Comparison of ENCODE assay signal across 8 mouse cellular contexts in the genomic region with DNA sequence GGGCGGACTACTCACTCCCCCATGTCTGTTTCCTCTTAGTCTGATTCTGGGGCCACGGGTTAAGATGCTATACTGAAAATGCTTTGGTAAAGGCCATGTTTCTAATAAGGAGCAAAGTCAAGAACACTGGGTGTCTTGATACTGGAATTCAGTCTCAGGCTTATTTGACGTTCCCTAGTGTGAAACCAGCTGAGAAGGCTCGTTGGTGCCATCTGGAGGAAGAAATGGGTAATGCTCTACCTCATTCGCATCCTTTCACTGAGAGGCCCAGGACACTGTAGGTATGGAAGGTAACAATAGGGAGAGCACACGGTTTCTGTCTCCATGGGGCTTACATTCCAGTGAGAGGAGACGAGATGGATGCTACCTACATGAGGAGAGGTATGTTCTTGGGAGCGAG. TPM values are rescaled to one million over a fixed set of nuclear protein-coding genes. Genes with fewer than 3 reads are reported as not detected.
DNase-seq lines count a peak whose midpoint lies in the region; ATAC-seq and TF ChIP-seq lines count a peak whose summit lies in the region.

No protein-coding gene starts in this region.

- WGBS in hindbrain, postnatal 0 days, result 24% methylated on average over 8 of the region's 8 CpGs
- WGBS in midbrain, embryonic 14.5 days, result 26% methylated on average over 8 of the region's 8 CpGs
- WGBS in stomach, postnatal 0 days, result 31% methylated on average over 8 of the region's 8 CpGs

- DNase-seq in testis, postnatal 14 days (ENCODE audit: low spot score), result no peak
- peak; percentile 80 for DNase-seq in brain, embryonic 14.5 days (ENCODE audit: low read depth)
- DNase-seq in hindbrain, postnatal 0 days (ENCODE audit: low spot score), result peak; percentile 84
- DNase-seq in left cerebral cortex, adult 18-20 months (ENCODE audit: low spot score in 2 of 2), result peak; percentile 71 to 78
- peak; percentile 91 for DNase-seq in midbrain, embryonic 14.5 days
- DNase-seq in stomach, postnatal 0 days (ENCODE audit: low spot score), result peak; percentile 73

- TF ChIP-seq EP300 in stomach, postnatal 0 days (optimal IDR thresholded peaks at IDR 0.05), result no peak

- H3K27ac ChIP-seq in testis, adult 2 months (ENCODE audit: control insufficient read depth, insufficient read depth, low read depth, low read length), result no peak overlapping the region
- H3K27ac ChIP-seq in hindbrain, postnatal 0 days, result no peak overlapping the region
- H3K27ac ChIP-seq in midbrain, embryonic 14.5 days (replicated peaks; ENCODE audit: low read depth, low read length), result no peak overlapping the region
- no peak overlapping the region for H3K27ac ChIP-seq in stomach, postnatal 0 days (replicated peaks)

- no peak overlapping the region for H3K4me2 ChIP-seq in hindbrain, postnatal 0 days (ENCODE audit: low read depth, low read length)
- H3K4me2 ChIP-seq in midbrain, embryonic 14.5 days (ENCODE audit: low read length), result no peak overlapping the region
- no peak overlapping the region for H3K4me2 ChIP-seq in stomach, postnatal 0 days (replicated peaks; ENCODE audit: low read depth)

- no peak for TF ChIP-seq POLR2A in testis, adult 2 months (IDR thresholded peaks at IDR 0.05; ENCODE audit: control insufficient read depth, low read depth, low read length)
- TF ChIP-seq POLR2A in brain, embryonic 14.5 days (IDR thresholded peaks at IDR 0.05; ENCODE audit: borderline replicate concordance, extremely low read depth, insufficient read depth, insufficient read length, poor library complexity, severe bottlenecking), result no peak

- TF ChIP-seq CTCF in testis, adult 2 months (IDR thresholded peaks at IDR 0.05; ENCODE audit: control insufficient read depth, insufficient read depth, insufficient replicate concordance, low read depth, low read length), result peak; percentile 28; the same call in 1 of the 2 replicates
- TF ChIP-seq CTCF in brain, embryonic 14.5 days (IDR thresholded peaks at IDR 0.05; ENCODE audit: borderline replicate concordance, extremely low read depth, insufficient read depth, insufficient read length), result peak; percentile 81; the same call in 1 of the 2 replicates
- TF ChIP-seq CTCF in hindbrain, postnatal 0 days (IDR thresholded peaks at IDR 0.05; ENCODE audit: low read depth), result peak; percentile 97
- peak; percentile 95 for TF ChIP-seq CTCF in stomach, postnatal 0 days (IDR thresholded peaks at IDR 0.05; ENCODE audit: low read depth)

- ATAC-seq in erythroblast, adult 5-6 weeks (replicated peaks; ENCODE audit: low FRiP score, poor library complexity, severe bottlenecking), result peak; percentile 79
- ATAC-seq in hindbrain, postnatal 0 days, result peak; percentile 66; the same call in 1 of the 2 replicates
- ATAC-seq in midbrain, embryonic 14.5 days (ENCODE audit: low FRiP score, low TSS enrichment), result no peak; the same call in 1 of the 2 replicates
- ATAC-seq in stomach, postnatal 0 days (ENCODE audit: low FRiP score, low TSS enrichment), result 0 out of 2 replicates have a peak, but pooled peaks have one; percentile 22

- no peak overlapping the region for H3K4me3 ChIP-seq in testis, adult 2 months (ENCODE audit: control insufficient read depth, low read depth, low read length)
- no peak overlapping the region for H3K4me3 ChIP-seq in hindbrain, postnatal 0 days (ENCODE audit: low read length)
- H3K4me3 ChIP-seq in midbrain, embryonic 14.5 days (replicated peaks; ENCODE audit: low read depth, low read length), result no peak overlapping the region
- no peak overlapping the region for H3K4me3 ChIP-seq in stomach, postnatal 0 days (ENCODE audit: low read depth, low read length)

- no peaks in the 10 kb centered on the region for H3K27me3 ChIP-seq in testis, adult 2 months (ENCODE audit: control insufficient read depth, insufficient read depth, low read length)
- no peaks in the 10 kb centered on the region for H3K27me3 ChIP-seq in hindbrain, postnatal 0 days (ENCODE audit: insufficient read depth, low read length)
- no peaks in the 10 kb centered on the region for H3K27me3 ChIP-seq in midbrain, embryonic 14.5 days (ENCODE audit: control insufficient read depth, insufficient read depth, low read length)
- H3K27me3 ChIP-seq in stomach, postnatal 0 days (ENCODE audit: control insufficient read depth, insufficient read depth, low read length), result no peaks in the 10 kb centered on the region

- no peaks in the 10 kb centered on the region for H3K4me1 ChIP-seq in testis, adult 2 months (ENCODE audit: control insufficient read depth, insufficient read depth, low read length)
- H3K4me1 ChIP-seq in hindbrain, postnatal 0 days (ENCODE audit: insufficient read depth, low read length), result no peaks in the 10 kb centered on the region; the same call in 1 of the 2 replicates
- no peaks in the 10 kb centered on the region for H3K4me1 ChIP-seq in midbrain, embryonic 14.5 days (ENCODE audit: control insufficient read depth, insufficient read depth, low read length)
- H3K4me1 ChIP-seq in stomach, postnatal 0 days (replicated peaks; ENCODE audit: control insufficient read depth, insufficient read depth), result no peaks in the 10 kb centered on the region

- no peak overlapping the region for H3K9ac ChIP-seq in hindbrain, postnatal 0 days (replicated peaks; ENCODE audit: low read length)
- no peak overlapping the region for H3K9ac ChIP-seq in midbrain, embryonic 14.5 days (replicated peaks; ENCODE audit: low read length)
- no peak overlapping the region for H3K9ac ChIP-seq in stomach, postnatal 0 days (ENCODE audit: low read length)

- no peaks in the 10 kb centered on the region; the same call in 1 of the 2 replicates for H3K36me3 ChIP-seq in testis, adult 2 months (ENCODE audit: control insufficient read depth, insufficient read depth, low read length)
- H3K36me3 ChIP-seq in hindbrain, postnatal 0 days (ENCODE audit: insufficient read depth, low read length), result peaks cover 9% of the 10 kb centered on the region; the same call in 1 of the 2 replicates
- H3K36me3 ChIP-seq in midbrain, embryonic 14.5 days (ENCODE audit: control insufficient read depth, insufficient read depth, low read length), result peaks cover 28% of the 10 kb centered on the region
- peaks cover 5% of the 10 kb centered on the region; the same call in 1 of the 2 replicates for H3K36me3 ChIP-seq in stomach, postnatal 0 days (ENCODE audit: control insufficient read depth, insufficient read depth, low read length)

- H3K9me3 ChIP-seq in hindbrain, postnatal 0 days (ENCODE audit: low read length), result no peaks in the 10 kb centered on the region
- H3K9me3 ChIP-seq in midbrain, embryonic 14.5 days (ENCODE audit: control insufficient read depth, low read length), result no peaks in the 10 kb centered on the region
- H3K9me3 ChIP-seq in stomach, postnatal 0 days (ENCODE audit: control insufficient read depth, low read length), result no peaks in the 10 kb centered on the region

RNA-seq across cellular contexts. Expression of a gene that starts 19.3 kb away (rescaled TPM):
- polyA plus RNA-seq in testis, adult 2 months (2012; rRNA removed), result 0.42 and 2.4 TPM in 2 replicates
- 0.42 and 0.81 TPM in 2 replicates for polyA plus RNA-seq in brain, embryonic 14.5 days (2012; rRNA removed)
- not detected in 2 replicates for total RNA-seq in erythroblast, adult 5-6 weeks (2015; ENCODE audit: low replicate concordance)
- total RNA-seq in erythroblast, adult 5-6 weeks (2017; ENCODE audit: low replicate concordance), result not detected in 2 replicates
- total RNA-seq in hindbrain, postnatal 0 days (2014; rRNA removed), result not detected in 2 replicates
- 0.19 and 0.39 TPM in 2 replicates for polyA plus RNA-seq in hindbrain, postnatal 0 days (2015; fragmentation: Nextera tagmentation; extraction: Ambion mirVana)
- not detected for total RNA-seq in left cerebral cortex, adult 18-20 months (2021)
- polyA plus RNA-seq in midbrain, embryonic 14.5 days (2014; fragmentation: Nextera tagmentation; extraction: Ambion mirVana), result not detected in 2 replicates
- 106 and 115 TPM in 2 replicates for polyA plus RNA-seq in stomach, postnatal 0 days (2015; fragmentation: Nextera tagmentation; extraction: Ambion mirVana)

RNA-seq across cellular contexts. Expression of a gene that starts 28.0 kb away (rescaled TPM):
- polyA plus RNA-seq in testis, adult 2 months (2012; rRNA removed), result 515 and 590 TPM in 2 replicates
- 73.0 and 84.4 TPM in 2 replicates for polyA plus RNA-seq in brain, embryonic 14.5 days (2012; rRNA removed)
- total RNA-seq in erythroblast, adult 5-6 weeks (2015; ENCODE audit: low replicate concordance), result 9.6 and 12.5 TPM in 2 replicates
- 19.2 and 30.5 TPM in 2 replicates for total RNA-seq in erythroblast, adult 5-6 weeks (2017; ENCODE audit: low replicate concordance)
- 141 and 156 TPM in 2 replicates for total RNA-seq in hindbrain, postnatal 0 days (2014; rRNA removed)
- 29.9 and 31.8 TPM in 2 replicates for polyA plus RNA-seq in hindbrain, postnatal 0 days (2015; fragmentation: Nextera tagmentation; extraction: Ambion mirVana)
- 10 to 100 TPM; 54.7 to 59.3 TPM for total RNA-seq in left cerebral cortex, adult 18-20 months (2021)
- polyA plus RNA-seq in midbrain, embryonic 14.5 days (2014; fragmentation: Nextera tagmentation; extraction: Ambion mirVana), result 33.8 and 35.3 TPM in 2 replicates
- 7.0 and 7.6 TPM in 2 replicates for polyA plus RNA-seq in stomach, postnatal 0 days (2015; fragmentation: Nextera tagmentation; extraction: Ambion mirVana)

RNA-seq across cellular contexts. Expression of a gene that starts 35.8 kb away (rescaled TPM):
- polyA plus RNA-seq in testis, adult 2 months (2012; rRNA removed), result 9.3 and 10.2 TPM in 2 replicates
- 50.3 and 57.2 TPM in 2 replicates for polyA plus RNA-seq in brain, embryonic 14.5 days (2012; rRNA removed)
- total RNA-seq in erythroblast, adult 5-6 weeks (2015; ENCODE audit: low replicate concordance), result not detected in 2 replicates
- total RNA-seq in erythroblast, adult 5-6 weeks (2017; ENCODE audit: low replicate concordance), result not detected in 2 replicates
- total RNA-seq in hindbrain, postnatal 0 days (2014; rRNA removed), result 270 and 290 TPM in 2 replicates
- polyA plus RNA-seq in hindbrain, postnatal 0 days (2015; fragmentation: Nextera tagmentation; extraction: Ambion mirVana), result 179 and 202 TPM in 2 replicates
- total RNA-seq in left cerebral cortex, adult 18-20 months (2021), result 100 to 1,000 TPM; 684 to 738 TPM
- polyA plus RNA-seq in midbrain, embryonic 14.5 days (2014; fragmentation: Nextera tagmentation; extraction: Ambion mirVana), result 26.4 and 31.7 TPM in 2 replicates
- polyA plus RNA-seq in stomach, postnatal 0 days (2015; fragmentation: Nextera tagmentation; extraction: Ambion mirVana), result 0.91 and 0.99 TPM in 2 replicates

RNA-seq across cellular contexts. Expression of a gene that starts 50.7 kb away (rescaled TPM):
- 9.1 and 11.0 TPM in 2 replicates for polyA plus RNA-seq in testis, adult 2 months (2012; rRNA removed)
- 4.4 and 7.4 TPM in 2 replicates for polyA plus RNA-seq in brain, embryonic 14.5 days (2012; rRNA removed)
- total RNA-seq in erythroblast, adult 5-6 weeks (2015; ENCODE audit: low replicate concordance), result not detected in 2 replicates
- not detected in 2 replicates for total RNA-seq in erythroblast, adult 5-6 weeks (2017; ENCODE audit: low replicate concordance)
- total RNA-seq in hindbrain, postnatal 0 days (2014; rRNA removed), result 33.5 and 38.4 TPM in 2 replicates
- 19.6 and 20.1 TPM in 2 replicates for polyA plus RNA-seq in hindbrain, postnatal 0 days (2015; fragmentation: Nextera tagmentation; extraction: Ambion mirVana)
- 10 to 100 TPM; 55.0 to 63.3 TPM for total RNA-seq in left cerebral cortex, adult 18-20 months (2021)
- polyA plus RNA-seq in midbrain, embryonic 14.5 days (2014; fragmentation: Nextera tagmentation; extraction: Ambion mirVana), result 5.6 and 8.0 TPM in 2 replicates
- polyA plus RNA-seq in stomach, postnatal 0 days (2015; fragmentation: Nextera tagmentation; extraction: Ambion mirVana), result 2.0 and 2.4 TPM in 2 replicates

Comparison
In these comparisons a context has a peak if more than half of its experiments do, and no peak if none do; other contexts are left out.
1. CTCF ChIP-seq: peak in every context shown above with its lines; median percentile 97 in hindbrain, postnatal 0 days; 95 in stomach, postnatal 0 days; 81 in brain, embryonic 14.5 days; 28 in testis, adult 2 months.
2. RNA of a gene that starts 19.3 kb away (polyA plus RNA-seq): 106 to 115 TPM in stomach, postnatal 0 days; 0.42 to 0.81 TPM in brain, embryonic 14.5 days, 0.42 to 2.4 TPM in testis, adult 2 months, 0.19 to 0.39 TPM in hindbrain, postnatal 0 days and not detected in midbrain, embryonic 14.5 days; every median in the first group is over 10 times any median in the second.